Mouse (Mus musculus) cerebellum, adult 2 months (tissue): ENCODE measurements around the gene Zranb2. TPM values are rescaled to one million over a fixed set of nuclear protein-coding genes. Genes with fewer than 3 reads are reported as not detected.

ENCODE experiments used
- DNase-seq, 2 experiments: peaks; one replicate each; pipeline ENCODE4 v3.0.0; 2021
- H3K27ac ChIP-seq: fragments of 200-500 bp; 2 replicates; pipeline ENCODE4 v1.5.1; 2012; ENCODE audit warnings: low read length, control low read depth, inconsistent platforms; ENCODE audit not compliant: insufficient read depth
- H3K27me3 ChIP-seq: fragments of 200-500 bp; 2 replicates; pipeline ENCODE4 v1.6.1; 2012; ENCODE audit warnings: inconsistent platforms, mild to moderate bottlenecking, low read length, moderate library complexity; ENCODE audit not compliant: control insufficient read depth, insufficient read depth
- H3K4me1 ChIP-seq: fragments of 200-500 bp; 2 replicates; pipeline ENCODE4 v1.6.1; 2011; ENCODE audit warnings: low read length; ENCODE audit not compliant: control insufficient read depth, insufficient read depth
- H3K4me3 ChIP-seq: fragments of 200-500 bp; replicated peaks from 2 replicates; pipeline ENCODE3; 2011; ENCODE audit warnings: mild to moderate bottlenecking, low read depth, low read length, control low read depth; ENCODE audit not compliant: insufficient read depth
- CTCF ChIP-seq: fragments of 200-500 bp; IDR thresholded peaks from 2 replicates; pipeline ENCODE4 v1.5.1; 2011; ENCODE audit warnings: low read depth, mild to moderate bottlenecking, control low read depth, low read length, moderate library complexity, borderline replicate concordance; ENCODE audit not compliant: insufficient read depth
- POLR2A ChIP-seq: fragments of 200-500 bp; IDR thresholded peaks from 2 replicates; pipeline ENCODE4 v1.6.1; 2011; ENCODE audit warnings: low read length, control low read depth, borderline replicate concordance; ENCODE audit not compliant: insufficient read depth
- WGBS: fragments of 180-500 bp; shearing (Covaris S2); methylation state at CpG from one replicate; pipeline ENCODE4 v1.1.7; 2018; 5-methylcytosine and 5-hydroxymethylcytosine counted together
- polyA plus RNA-seq: library from polyadenylated mRNA; depleted of rRNA; stranded (reverse); fragments of >200 nt; gene quantifications from 2 replicates; pipeline ENCODE4 v1.2.3, GENCODE M21; 2012

Gene Zranb2
- polyA plus RNA-seq, 1 experiment: 149 TPM

DNA sequence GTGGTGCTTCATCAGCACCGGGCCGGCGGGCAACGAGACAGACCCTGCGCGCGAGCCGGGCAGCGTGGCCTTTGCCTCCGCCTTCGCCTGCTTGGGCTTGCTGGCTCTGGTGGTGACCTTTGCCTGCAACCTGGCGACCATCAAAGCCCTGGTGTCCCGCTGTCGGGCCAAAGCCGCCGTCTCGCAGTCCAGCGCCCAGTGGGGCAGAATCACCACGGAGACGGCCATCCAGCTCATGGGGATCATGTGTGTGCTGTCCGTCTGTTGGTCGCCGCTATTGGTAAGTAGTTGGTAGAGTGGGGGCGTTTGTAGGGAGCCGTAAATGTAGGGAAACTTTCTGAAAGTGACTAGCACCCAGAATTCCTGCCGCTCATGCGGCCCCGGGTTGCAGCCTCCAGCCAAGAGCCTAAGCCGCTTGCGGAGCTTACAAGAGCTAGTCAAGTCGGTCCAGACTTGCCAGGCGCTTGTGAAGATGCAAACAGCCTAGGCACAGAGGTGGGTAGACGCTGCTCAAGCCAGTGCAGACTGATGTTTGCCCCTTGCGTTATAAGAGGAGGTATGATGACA is 33.7 kb downstream of the Zranb2 start:
- Histone ChIP-seq H3K27ac (no peak overlapping the region), H3K27me3 (no peaks in the 10 kb centered on the region), H3K4me3 (no peak overlapping the region), H3K4me1 (no peaks in the 10 kb centered on the region; the same call in 1 of the 2 replicates)
- 2% methylated on average over 34 of the region's 34 CpGs for WGBS
- DNase-seq: no peak
- TF ChIP-seq CTCF (no peak), POLR2A (no peak)

DNA sequence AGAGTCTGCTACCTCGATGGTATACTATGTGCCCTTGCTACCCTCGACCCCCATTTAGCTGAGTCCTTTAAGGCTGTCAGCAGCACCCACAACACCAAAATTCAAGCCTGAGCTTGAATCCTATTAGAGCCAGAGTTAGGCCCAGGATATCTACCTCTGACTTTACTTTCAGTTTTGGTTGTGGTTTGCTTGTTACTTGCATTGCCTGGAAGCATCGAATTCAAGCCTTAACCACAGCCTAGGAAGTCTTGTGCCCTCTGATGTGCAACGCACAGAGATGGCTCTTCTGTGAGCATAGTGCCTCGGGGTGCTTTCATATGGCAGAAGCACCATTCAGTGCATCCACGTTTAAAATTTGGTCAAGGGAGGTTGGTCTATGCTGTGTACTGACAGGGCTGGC is 38.1 kb downstream of the Zranb2 start:
- WGBS: 79% methylated on average over 6 of the region's 6 CpGs
- Histone ChIP-seq H3K4me3 (no peak overlapping the region), H3K27ac (no peak overlapping the region), H3K27me3 (no peaks in the 10 kb centered on the region), H3K4me1 (no peaks in the 10 kb centered on the region)
- TF ChIP-seq POLR2A: no peak
- no peak for TF ChIP-seq CTCF
- DNase-seq: no peak

GRCm38 (mm10) chr3:157575441-157576342 is 41.7 kb downstream of the Zranb2 start:
- DNase-seq: no peak
- no peak overlapping the region for H3K27ac ChIP-seq

GRCm38 (mm10) chr3:157576343-157576722 is 42.4 kb downstream of the Zranb2 start:
- H3K27ac ChIP-seq: no peak overlapping the region
- no peaks in the 10 kb centered on the region for H3K4me1 ChIP-seq
- no peak for DNase-seq
- no peak overlapping the region for H3K4me3 ChIP-seq
- no peak for TF ChIP-seq CTCF
- TF ChIP-seq POLR2A: no peak
- H3K27me3 ChIP-seq: no peaks in the 10 kb centered on the region
- 47% methylated on average over 1 of the region's 1 CpGs for WGBS

More at GRCm38 (mm10) chr3:157575441-157576342, 41.7 kb downstream of the Zranb2 start:
- TF ChIP-seq CTCF (no peak), POLR2A (no peak)
- no peak overlapping the region for H3K4me3 ChIP-seq
- no peaks in the 10 kb centered on the region for H3K4me1 ChIP-seq
- no peaks in the 10 kb centered on the region for H3K27me3 ChIP-seq
- WGBS: 57% methylated on average over 9 of the region's 9 CpGs

DNA sequence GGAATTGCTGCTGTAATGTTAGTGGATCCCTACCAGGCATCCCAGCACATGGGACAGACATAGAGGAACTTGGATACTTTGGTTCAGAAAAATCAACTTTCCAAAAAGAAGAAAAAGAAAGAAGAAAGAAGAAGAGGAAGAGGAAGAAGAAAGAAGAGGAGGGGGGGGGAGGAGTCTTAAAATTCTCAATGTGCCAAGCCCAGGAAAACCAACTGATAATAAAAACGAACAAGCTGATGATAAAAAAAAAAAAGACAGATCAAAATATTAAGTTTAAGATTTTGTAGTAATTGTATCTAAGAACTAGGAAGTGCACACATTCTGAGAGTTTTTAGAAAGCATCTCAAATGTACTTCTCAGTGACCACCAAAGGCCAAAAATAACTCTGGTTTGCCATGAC is 42.9 kb downstream of the Zranb2 start:
- no peak overlapping the region for H3K4me3 ChIP-seq
- H3K4me1 ChIP-seq: no peaks in the 10 kb centered on the region
- DNase-seq: no peak
- no peak for TF ChIP-seq CTCF
- TF ChIP-seq POLR2A: no peak
- no peaks in the 10 kb centered on the region for H3K27me3 ChIP-seq
- H3K27ac ChIP-seq: no peak overlapping the region
- WGBS: 67% methylated on average over 1 of the region's 1 CpGs

- no peak for TF ChIP-seq POLR2A
- no peak for TF ChIP-seq CTCF
- no peak for DNase-seq
- Histone ChIP-seq H3K27ac (no peak overlapping the region), H3K4me3 (no peak overlapping the region), H3K4me1 (no peaks in the 10 kb centered on the region), H3K27me3 (no peaks in the 10 kb centered on the region)
- WGBS: 91% methylated on average over 5 of the region's 5 CpGs
These were observed 44.7 kb downstream of the Zranb2 start for GRCm38 (mm10) chr3:157578469-157579170.

DNA sequence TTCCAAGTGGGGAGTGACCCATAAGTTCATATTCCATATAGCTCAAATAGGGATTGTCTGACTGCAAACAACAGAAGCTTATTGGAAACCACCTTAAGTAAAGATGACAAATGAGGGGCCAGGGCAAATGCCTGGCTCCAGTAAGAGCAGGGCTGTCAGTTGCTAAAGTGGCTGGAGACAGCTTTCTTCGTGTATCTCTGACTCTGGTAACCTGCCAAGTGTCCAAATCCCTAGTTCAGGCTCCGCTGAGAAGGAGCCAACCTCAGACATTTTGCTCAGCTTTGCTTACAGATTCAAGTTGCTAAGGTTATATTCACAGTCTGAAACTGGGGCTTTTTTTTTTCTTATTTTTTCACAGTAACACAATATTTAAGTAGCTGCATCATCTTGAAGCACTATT is 45.4 kb downstream of the Zranb2 start:
- 17% methylated on average over 2 of the region's 2 CpGs for WGBS
- no peak for TF ChIP-seq CTCF
- Histone ChIP-seq H3K4me3 (no peak overlapping the region), H3K27ac (no peak overlapping the region), H3K4me1 (no peaks in the 10 kb centered on the region), H3K27me3 (no peaks in the 10 kb centered on the region)
- DNase-seq: no peak
